Mouse (Mus musculus): ENCODE data around the gene Mrps33. TPM values are rescaled to one million over a fixed set of nuclear protein-coding genes. Genes with fewer than 3 reads are reported as not detected.

Mrps33 gene
- polyA plus RNA-seq, 1 experiment from 2014 or later = 199 TPM

GRCm38 (mm10) chr6:39776275-39776674 lies 34.5 kb downstream of the Mrps33 start:
- Histone ChIP-seq H3K27me3 (no peaks in the 10 kb centered on the region), H3K4me1 (peaks cover 19% of the 10 kb centered on the region), H3K9me3 (no peaks in the 10 kb centered on the region), H3K4me2 (no peak overlapping the region), H3K4me3 (no peak overlapping the region), H3K27ac (no peak overlapping the region), H3K9ac (no peak overlapping the region), H3K36me3 (no peaks in the 10 kb centered on the region)
- WGBS = 81% methylated on average over 6 of the region's 6 CpGs
- no peak for ATAC-seq (ENCODE audit: insufficient number of reproducible peaks, insufficient read depth, low FRiP score, low TSS enrichment, low read depth)

- Histone ChIP-seq H3K27me3 (no peaks in the 10 kb centered on the region), H3K9ac (no peak overlapping the region), H3K27ac (no peak overlapping the region), H3K36me3 (no peaks in the 10 kb centered on the region), H3K4me2 (no peak overlapping the region), H3K4me3 (no peak overlapping the region), H3K4me1 (peaks cover 12% of the 10 kb centered on the region; the same call in 1 of the 2 replicates), H3K9me3 (no peaks in the 10 kb centered on the region)
- WGBS = 75% methylated on average over 9 of the region's 9 CpGs
- peak; percentile 69; the same call in 1 of the 2 replicates for ATAC-seq (ENCODE audit: insufficient number of reproducible peaks, insufficient read depth, low FRiP score, low TSS enrichment, low read depth)
Measured at GRCm38 (mm10) chr6:39775029-39775428, 35.8 kb downstream of the Mrps33 start.

GRCm38 (mm10) chr6:39757229-39757628 lies 53.6 kb downstream of the Mrps33 start:
- no peak overlapping the region for H3K9ac ChIP-seq
- no peaks in the 10 kb centered on the region for H3K4me1 ChIP-seq
- H3K27ac ChIP-seq = no peak overlapping the region
- H3K36me3 ChIP-seq = no peaks in the 10 kb centered on the region
- H3K4me2 ChIP-seq = no peak overlapping the region
- 88% methylated on average over 2 of the region's 2 CpGs for WGBS
- no peaks in the 10 kb centered on the region for H3K9me3 ChIP-seq
- H3K27me3 ChIP-seq = no peaks in the 10 kb centered on the region
- H3K4me3 ChIP-seq = no peak overlapping the region
- no peak for ATAC-seq (ENCODE audit: insufficient number of reproducible peaks, insufficient read depth, low FRiP score, low TSS enrichment, low read depth)

Other genes starting within 250 kb of the Mrps33 start
- 40.6 and 42.3 TPM in 2 replicates for gene Adck2, start 237.1 kb downstream of the Mrps33 start, polyA plus RNA-seq (2015; fragmentation: Nextera tagmentation; extraction: Ambion mirVana)
- 1.7 TPM in 1 of 2 replicates, not detected in the other for gene Gm42420, start 225.2 kb downstream of the Mrps33 start, polyA plus RNA-seq (2015; fragmentation: Nextera tagmentation; extraction: Ambion mirVana)
- gene Ndufb2, start 218.4 kb downstream of the Mrps33 start, polyA plus RNA-seq (2015; fragmentation: Nextera tagmentation; extraction: Ambion mirVana) = 330 and 353 TPM in 2 replicates
- 17.6 and 18.9 TPM in 2 replicates for gene Braf, start 85.5 kb downstream of the Mrps33 start, polyA plus RNA-seq (2015; fragmentation: Nextera tagmentation; extraction: Ambion mirVana)
- 0.76 and 0.91 TPM in 2 replicates for gene Tmem178b, start 62.3 kb upstream of the Mrps33 start, polyA plus RNA-seq (2015; fragmentation: Nextera tagmentation; extraction: Ambion mirVana)

All from embryonic facial prominence, embryonic 13.5 days (tissue).